Mouse (Mus musculus) gastrocnemius, adult 2 months (tissue): Measurements from ENCODE around the gene Glyat. TPM values are rescaled to one million over a fixed set of nuclear protein-coding genes. Genes with fewer than 3 reads are reported as not detected.

Experiments
- DNase-seq: peaks from one replicate; pipeline ENCODE4 v3.0.0; 2022
- H3K27ac ChIP-seq: fragments of 200-600 bp; 2 replicates; pipeline ENCODE4 v1.8.1; 2022; ENCODE audit warnings: mild to moderate bottlenecking
- H3K4me3 ChIP-seq: fragments of 200-600 bp; 2 replicates; pipeline ENCODE4 v1.8.1; 2022; ENCODE audit warnings: mild to moderate bottlenecking, moderate library complexity
- CTCF ChIP-seq: fragments of 200-600 bp; IDR thresholded peaks from 2 replicates; pipeline ENCODE4 v1.8.1; 2022; ENCODE audit warnings: antibody characterized with exemption, mild to moderate bottlenecking, moderate library complexity
- intact Hi-C: fragments of 180-260 bp; cut with DNase I; formaldehyde crosslinking; loops from one replicate; pipeline ENCODE4 v1.15.1; 2025
- long read RNA-seq, 2 experiments: library from polyadenylated mRNA; stranded (forward); transcript quantifications; one replicate each; pipeline ENCODE4 v2.0.0; 2021
- total RNA-seq, 2 experiments: library from RNA; stranded (reverse); gene quantifications; 2 replicates each; pipeline ENCODE4 v1.2.3; 2021

Gene Glyat
- total RNA-seq: not detected
- long read RNA-seq, experiment 1: 0 reads
- long read RNA-seq, experiment 2: 0 reads

- intact Hi-C loops: no loop called here
- no peak for TF ChIP-seq CTCF
- no peak for DNase-seq
- Histone ChIP-seq H3K4me3 (no peak within 1 kb of the TSS), H3K27ac (no peak within 1 kb of the TSS)
Observed at GRCm38 (mm10) chr19:12633176-12633575, at the start of gene Glyat. Gene Glyat, plus strand, starts transcription at chr19:12633308.

- intact Hi-C loops: no loop called here
- H3K4me3 ChIP-seq: no peak overlapping the region
- DNase-seq: no peak
- no peak for TF ChIP-seq CTCF
- H3K27ac ChIP-seq: peak overlapping the region; percentile 64
Observed at GRCm38 (mm10) chr19:12585310-12585709, 47.8 kb upstream of the Glyat start.

- TF ChIP-seq CTCF: peak; percentile 93
- Histone ChIP-seq H3K27ac (no peak overlapping the region), H3K4me3 (no peak overlapping the region)
- intact Hi-C loops: loop anchor here (1.0 to 10.0 kb wide), 5 partner anchors 43 to 203 kb away; partner anchors contain the start of genes Lpxn, Mpeg1 and Zfp91
- DNase-seq: peak; percentile 54
Observed at GRCm38 (mm10) chr19:12591908-12592307, 41.2 kb upstream of the Glyat start.

- intact Hi-C loops: loop anchor here (10.0 kb wide), 2 partner anchors 130 to 200 kb away; partner anchors contain the start of genes Lpxn, Mpeg1 and Zfp91
- Histone ChIP-seq H3K4me3 (peak overlapping the region; percentile 81), H3K27ac (no peak overlapping the region)
- DNase-seq: no peak
- TF ChIP-seq CTCF: no peak
Observed at GRCm38 (mm10) chr19:12595135-12595529, 38.0 kb upstream of the Glyat start.

GRCm38 (mm10) chr19:12595530-12596289 is 37.4 kb upstream of the Glyat start:
- H3K4me3 ChIP-seq: peak overlapping the region; percentile 81
- TF ChIP-seq CTCF: peak; percentile 35; the same call in 1 of the 2 replicates
- intact Hi-C loops: loop anchor here (10.0 kb wide), 2 partner anchors 131 to 199 kb away; partner anchors contain the start of genes Lpxn, Mpeg1 and Zfp91
- peak; percentile 62 for DNase-seq
- peak overlapping the region; percentile 63 for H3K27ac ChIP-seq

- no peak for DNase-seq
- H3K4me3 ChIP-seq: peak overlapping the region; percentile 81
- TF ChIP-seq CTCF: no peak
- intact Hi-C loops: loop anchor here (10.0 kb wide), 2 partner anchors 132 to 198 kb away; partner anchors contain the start of genes Lpxn, Mpeg1 and Zfp91
- peak overlapping the region; percentile 63 for H3K27ac ChIP-seq
Observed at GRCm38 (mm10) chr19:12596290-12597072, 36.6 kb upstream of the Glyat start.

- intact Hi-C loops: loop anchor here (10.0 kb wide), 2 partner anchors 132 to 198 kb away; partner anchors contain the start of genes Lpxn, Mpeg1 and Zfp91
- no peak for TF ChIP-seq CTCF
- no peak overlapping the region for H3K27ac ChIP-seq
- DNase-seq: no peak
- H3K4me3 ChIP-seq: peak overlapping the region; percentile 81
Observed at GRCm38 (mm10) chr19:12597073-12597405, 36.1 kb upstream of the Glyat start.

GRCm38 (mm10) chr19:12598674-12599073 is 34.4 kb upstream of the Glyat start:
- no peak for TF ChIP-seq CTCF
- no peak for DNase-seq
- intact Hi-C loops: loop anchor here (10.0 kb wide), 2 partner anchors 134 to 196 kb away; partner anchors contain the start of genes Lpxn, Mpeg1 and Zfp91
- Histone ChIP-seq H3K27ac (no peak overlapping the region), H3K4me3 (no peak overlapping the region)

GRCm38 (mm10) chr19:12599674-12600073 is 33.4 kb upstream of the Glyat start, which contains the start of gene Gm4952:
Gene Gm4952, plus strand, starts transcription at chr19:12599974.
- no peak for DNase-seq
- Histone ChIP-seq H3K27ac (no peak within 1 kb of the TSS), H3K4me3 (no peak within 1 kb of the TSS)
- intact Hi-C loops: loop anchor here (10.0 kb wide), 2 partner anchors 135 to 195 kb away; partner anchors contain the start of genes Lpxn, Mpeg1 and Zfp91
- TF ChIP-seq CTCF: no peak

- H3K4me3 ChIP-seq: no peak overlapping the region
- no peak for TF ChIP-seq CTCF
- intact Hi-C loops: no loop called here
- H3K27ac ChIP-seq: no peak overlapping the region
- DNase-seq: no peak
Observed at GRCm38 (mm10) chr19:12600684-12601480, 32.2 kb upstream of the Glyat start.

- no peak for DNase-seq
- H3K27ac ChIP-seq: no peak overlapping the region
- no peak overlapping the region for H3K4me3 ChIP-seq
- no peak for TF ChIP-seq CTCF
- intact Hi-C loops: no loop called here
Observed at GRCm38 (mm10) chr19:12608336-12608735, 24.8 kb upstream of the Glyat start.

- no peak overlapping the region for H3K27ac ChIP-seq
- intact Hi-C loops: no loop called here
- no peak for TF ChIP-seq CTCF
- H3K4me3 ChIP-seq: no peak overlapping the region
- DNase-seq: no peak
Observed at GRCm38 (mm10) chr19:12613646-12614045, 19.5 kb upstream of the Glyat start.
